Mouse (Mus musculus) liver, embryonic 16.5 days (tissue): Measurements from ENCODE around the gene 1700042G07Rik. TPM values are rescaled to one million over a fixed set of nuclear protein-coding genes. Genes with fewer than 3 reads are reported as not detected.

Experiments
- ATAC-seq: fragments of 200-750 bp; cut with Nextera tagmentation; 2 replicates; pipeline ENCODE4 v1.8.0; 2017; ENCODE audit warnings: low read depth, mild to moderate bottlenecking, moderate number of reproducible peaks, moderate library complexity
- H3K27ac ChIP-seq: fragments of 300-500 bp; sonication (generic); 2 replicates; pipeline ENCODE4 v1.5.1; 2014; ENCODE audit warnings: mild to moderate bottlenecking, low read length
- H3K27me3 ChIP-seq: fragments of 300-500 bp; sonication (generic); 2 replicates; pipeline ENCODE4 v1.6.1; 2014; ENCODE audit warnings: low read depth, low read length, mixed read lengths; ENCODE audit not compliant: control insufficient read depth, insufficient read depth
- H3K36me3 ChIP-seq: fragments of 300-500 bp; sonication (generic); 2 replicates; pipeline ENCODE4 v1.6.1; 2014; ENCODE audit warnings: mild to moderate bottlenecking; ENCODE audit not compliant: control insufficient read depth, insufficient read depth
- H3K4me1 ChIP-seq: fragments of 300-500 bp; sonication (generic); 2 replicates; pipeline ENCODE4 v1.6.1; 2014; ENCODE audit warnings: low read depth, low read length, mixed read lengths; ENCODE audit not compliant: control insufficient read depth
- H3K4me2 ChIP-seq: fragments of 300-500 bp; sonication (generic); 2 replicates; pipeline ENCODE4 v1.6.1; 2014; ENCODE audit warnings: low read depth, low read length, mixed read lengths
- H3K4me3 ChIP-seq: fragments of 300-500 bp; sonication (generic); 2 replicates; pipeline ENCODE4 v1.5.1; 2014; ENCODE audit warnings: low read depth, mild to moderate bottlenecking, low read length
- H3K9ac ChIP-seq: fragments of 300-500 bp; sonication (generic); 2 replicates; pipeline ENCODE4 v1.6.1; 2014; ENCODE audit warnings: low read depth, low read length
- H3K9me3 ChIP-seq: fragments of 300-500 bp; sonication (generic); replicated peaks from 2 replicates; pipeline ENCODE4 v1.6.1; 2016; ENCODE audit warnings: low read length; ENCODE audit not compliant: control insufficient read depth
- WGBS: fragments of 180-500 bp; shearing (Covaris S2); extraction: QIAGEN DNeasy Blood & Tissue Kit; methylation state at CpG from one replicate; pipeline ENCODE4 v1.1.7; 2014; ENCODE audit not compliant: insufficient replicate concordance; 5-methylcytosine and 5-hydroxymethylcytosine counted together
- polyA plus RNA-seq: library from polyadenylated mRNA; unstranded; fragments of >200 nt; fragmentation: Nextera tagmentation; extraction: Ambion mirVana; gene quantifications from 2 replicates; pipeline ENCODE4 v1.2.1, GENCODE M21; 2015

The 1700042G07Rik gene
- polyA plus RNA-seq, 1 experiment from 2014 or later = not detected

DNA sequence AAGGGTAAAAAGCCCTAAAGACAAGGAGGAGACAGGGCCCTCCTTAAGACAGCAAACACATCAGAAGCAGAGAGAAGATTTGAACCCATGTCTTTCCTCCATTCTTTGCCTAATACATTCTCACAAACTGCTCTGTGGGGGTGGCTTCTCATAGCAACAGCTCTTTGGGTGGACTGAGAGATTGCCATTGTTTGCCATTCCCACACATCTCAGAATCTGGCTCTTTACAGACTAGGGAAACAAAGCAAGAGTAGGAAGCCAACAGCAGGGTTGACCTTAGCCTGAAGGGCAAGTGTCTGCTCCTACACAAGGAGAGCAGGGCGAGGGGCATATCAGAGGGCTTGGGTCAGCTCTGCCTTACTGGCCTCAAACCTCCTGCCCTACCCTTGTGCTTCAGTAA, 31.4 kb upstream of the 1700042G07Rik start:
- ATAC-seq = no peak
- 52% methylated on average over 1 of the region's 1 CpGs for WGBS
- no peak overlapping the region for H3K4me2 ChIP-seq
- H3K9ac ChIP-seq = no peak overlapping the region
- H3K27me3 ChIP-seq = peaks cover 32% of the 10 kb centered on the region
- no peak overlapping the region for H3K27ac ChIP-seq
- H3K4me1 ChIP-seq = peaks cover 3% of the 10 kb centered on the region; the same call in 1 of the 2 replicates
- H3K36me3 ChIP-seq = no peaks in the 10 kb centered on the region
- no peaks in the 10 kb centered on the region for H3K9me3 ChIP-seq
- H3K4me3 ChIP-seq = no peak overlapping the region

GRCm38 (mm10) chr4:116142269-116142668, 30.9 kb upstream of the 1700042G07Rik start:
- WGBS = 67% methylated on average over 7 of the region's 7 CpGs
- no peak for ATAC-seq
- Histone ChIP-seq H3K9ac (no peak overlapping the region), H3K27me3 (peaks cover 32% of the 10 kb centered on the region), H3K36me3 (no peaks in the 10 kb centered on the region), H3K4me3 (no peak overlapping the region), H3K9me3 (no peaks in the 10 kb centered on the region; the same call in 1 of the 2 replicates), H3K4me1 (peaks cover 3% of the 10 kb centered on the region; the same call in 1 of the 2 replicates), H3K4me2 (no peak overlapping the region), H3K27ac (no peak overlapping the region)

DNA sequence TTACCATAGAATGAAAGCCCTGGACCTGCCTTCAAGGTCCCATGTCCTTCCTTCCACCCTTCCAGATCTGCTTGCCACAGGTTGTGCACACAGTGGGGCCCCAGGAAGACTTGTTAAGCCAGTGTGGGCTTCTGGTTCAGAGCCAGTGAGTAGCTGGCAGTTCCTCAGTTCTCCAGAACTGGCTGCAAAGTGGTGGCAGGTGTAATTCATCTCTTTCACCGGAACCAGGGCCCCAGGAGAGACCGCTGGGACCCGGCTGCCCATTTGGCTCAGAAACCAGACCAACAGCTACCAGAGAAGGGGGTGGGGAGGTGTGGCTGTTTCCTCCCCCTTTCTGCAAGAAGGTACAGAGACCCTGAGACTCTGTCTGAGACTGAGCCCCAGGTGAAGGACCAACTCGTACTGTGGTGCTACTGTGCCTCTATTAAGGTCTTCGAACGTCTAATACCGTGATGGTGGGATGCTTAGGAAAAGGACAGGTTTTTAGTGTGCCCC, 29.8 kb upstream of the 1700042G07Rik start:
- Histone ChIP-seq H3K4me3 (no peak overlapping the region), H3K36me3 (no peaks in the 10 kb centered on the region), H3K9me3 (no peaks in the 10 kb centered on the region; the same call in 1 of the 2 replicates), H3K27ac (no peak overlapping the region), H3K27me3 (peaks cover 32% of the 10 kb centered on the region), H3K4me1 (peaks cover 3% of the 10 kb centered on the region; the same call in 1 of the 2 replicates), H3K9ac (no peak overlapping the region), H3K4me2 (peak overlapping the region; percentile 67; the same call in 1 of the 2 replicates)
- no peak for ATAC-seq
- WGBS = 14% methylated on average over 7 of the region's 7 CpGs

DNA sequence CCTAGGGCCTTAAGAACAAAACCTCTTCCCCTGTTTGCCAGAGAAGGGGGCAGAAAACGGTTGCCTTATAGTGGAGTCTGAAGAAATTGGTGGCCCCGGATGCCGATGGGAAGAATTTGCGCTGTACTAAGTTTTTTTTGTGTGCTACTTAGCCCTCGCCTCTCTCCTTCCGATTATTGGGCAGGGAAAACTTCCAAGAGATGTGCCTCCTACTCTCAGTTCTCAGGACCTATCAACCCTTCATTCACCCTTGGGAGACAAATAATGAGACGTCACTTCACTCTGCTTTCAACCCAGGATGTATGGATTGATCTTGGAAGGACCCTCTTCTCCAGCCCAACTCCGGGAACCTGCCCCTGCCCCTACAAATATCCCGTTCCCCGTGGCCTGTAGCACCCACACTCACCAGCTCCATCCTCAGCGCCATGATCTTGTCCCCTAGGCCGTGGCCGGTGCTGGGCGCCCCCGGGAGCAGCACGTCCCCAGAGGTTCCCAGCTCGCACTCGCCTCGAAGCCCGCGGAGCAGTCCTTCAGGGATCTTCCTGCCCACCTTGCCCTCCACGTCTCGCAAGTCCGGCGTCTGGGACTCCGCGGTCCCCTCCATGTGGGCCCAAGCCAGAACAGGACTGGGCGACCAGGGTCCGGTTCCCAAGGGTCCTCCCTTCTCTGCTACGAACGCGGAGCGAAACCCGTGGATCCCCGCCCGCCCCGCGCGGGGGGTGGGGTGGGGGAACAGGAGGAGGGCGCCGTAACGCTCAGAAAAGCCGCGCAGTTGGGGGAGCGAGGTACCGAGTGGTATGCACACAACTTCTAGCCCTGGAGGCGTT, 29.1 kb upstream of the 1700042G07Rik start:
- Histone ChIP-seq H3K27me3 (peaks cover 32% of the 10 kb centered on the region), H3K9me3 (no peaks in the 10 kb centered on the region; the same call in 1 of the 2 replicates), H3K4me3 (peak overlapping the region; percentile 55), H3K4me1 (peaks cover 3% of the 10 kb centered on the region; the same call in 1 of the 2 replicates), H3K9ac (peak overlapping the region; percentile 55; the same call in 1 of the 2 replicates), H3K27ac (no peak overlapping the region), H3K36me3 (no peaks in the 10 kb centered on the region), H3K4me2 (peak overlapping the region; percentile 67)
- 1% methylated on average over 47 of the region's 47 CpGs for WGBS
- ATAC-seq = peak; percentile 47; the same call in 1 of the 2 replicates

GRCm38 (mm10) chr4:116149812-116150155, 23.4 kb upstream of the 1700042G07Rik start:
- H3K9ac ChIP-seq = peak overlapping the region; percentile 85
- ATAC-seq = no peak
- no peaks in the 10 kb centered on the region; the same call in 1 of the 2 replicates for H3K36me3 ChIP-seq
- peaks cover 5% of the 10 kb centered on the region for H3K27me3 ChIP-seq
- peak overlapping the region; percentile 79 for H3K4me3 ChIP-seq
- WGBS = 28% methylated on average over 6 of the region's 6 CpGs
- H3K27ac ChIP-seq = peak overlapping the region; percentile 74
- H3K4me2 ChIP-seq = peak overlapping the region; percentile 97
- H3K9me3 ChIP-seq = no peaks in the 10 kb centered on the region; the same call in 1 of the 2 replicates
- H3K4me1 ChIP-seq = peaks cover 15% of the 10 kb centered on the region

- peak overlapping the region; percentile 74 for H3K27ac ChIP-seq
- peak overlapping the region; percentile 97 for H3K4me2 ChIP-seq
- no peaks in the 10 kb centered on the region; the same call in 1 of the 2 replicates for H3K36me3 ChIP-seq
- H3K4me3 ChIP-seq = peak overlapping the region; percentile 79
- ATAC-seq = peak; percentile 97
- 1% methylated on average over 51 of the region's 73 CpGs for WGBS
- H3K27me3 ChIP-seq = 0 out of 2 replicates have a peak, but pooled peaks cover under 1% of the 10 kb centered on the region
- H3K9ac ChIP-seq = peak overlapping the region; percentile 85
- H3K4me1 ChIP-seq = peaks cover 15% of the 10 kb centered on the region
- no peaks in the 10 kb centered on the region; the same call in 1 of the 2 replicates for H3K9me3 ChIP-seq
Measured at GRCm38 (mm10) chr4:116150156-116150861, 22.9 kb upstream of the 1700042G07Rik start.

GRCm38 (mm10) chr4:116150862-116151221, 22.3 kb upstream of the 1700042G07Rik start:
- peak overlapping the region; percentile 79 for H3K4me3 ChIP-seq

DNA sequence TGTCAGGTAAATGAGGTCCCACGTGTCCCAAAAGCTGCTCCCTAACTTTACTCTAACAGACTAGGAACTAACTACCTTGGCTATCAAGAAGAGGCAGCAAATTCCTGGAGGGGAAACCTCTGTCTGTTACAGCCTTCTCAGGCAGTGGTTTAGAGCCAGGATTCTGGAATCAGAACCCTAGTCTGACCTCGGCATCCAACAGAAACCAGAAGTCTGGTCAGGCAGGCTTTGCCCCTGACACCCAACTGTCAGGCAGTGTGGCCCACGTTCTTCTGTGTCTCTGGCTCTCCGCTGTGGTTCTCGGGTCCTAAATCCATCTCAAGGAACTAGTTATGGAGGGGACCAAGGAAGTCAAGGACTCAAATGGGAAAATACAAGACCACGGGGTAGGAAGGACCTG, 21.9 kb upstream of the 1700042G07Rik start, which contains the start of gene Lurap1:
Gene Lurap1 (minus strand): TSS at position 101 of the 400 bp plus-strand sequence.
- no peak for ATAC-seq
- peak within 1 kb of the TSS; percentile 97 for H3K4me2 ChIP-seq
- H3K4me1 ChIP-seq = peaks cover 15% of the 10 kb centered on the region
- no peaks in the 10 kb centered on the region; the same call in 1 of the 2 replicates for H3K9me3 ChIP-seq
- H3K4me3 ChIP-seq = peak within 1 kb of the TSS; percentile 79
- H3K27ac ChIP-seq = peak within 1 kb of the TSS; percentile 74
- 68% methylated on average over 6 of the region's 6 CpGs for WGBS
- H3K27me3 ChIP-seq = no peaks in the 10 kb centered on the region
- H3K36me3 ChIP-seq = peaks cover 5% of the 10 kb centered on the region; the same call in 1 of the 2 replicates
- peak within 1 kb of the TSS; percentile 85 for H3K9ac ChIP-seq

More at GRCm38 (mm10) chr4:116150862-116151221, 22.3 kb upstream of the 1700042G07Rik start:
- H3K4me2 ChIP-seq = peak overlapping the region; percentile 97
- H3K4me1 ChIP-seq = peaks cover 15% of the 10 kb centered on the region
- H3K27ac ChIP-seq = no peak overlapping the region
- H3K27me3 ChIP-seq = no peaks in the 10 kb centered on the region
- peak overlapping the region; percentile 78 for H3K9ac ChIP-seq
- 21% methylated on average over 4 of the region's 4 CpGs for WGBS
- no peaks in the 10 kb centered on the region; the same call in 1 of the 2 replicates for H3K9me3 ChIP-seq
- no peak for ATAC-seq
- peaks cover under 1% of the 10 kb centered on the region; the same call in 1 of the 2 replicates for H3K36me3 ChIP-seq
